Mouse (Mus musculus): ENCODE data around the gene Ccdc13.

DNA sequence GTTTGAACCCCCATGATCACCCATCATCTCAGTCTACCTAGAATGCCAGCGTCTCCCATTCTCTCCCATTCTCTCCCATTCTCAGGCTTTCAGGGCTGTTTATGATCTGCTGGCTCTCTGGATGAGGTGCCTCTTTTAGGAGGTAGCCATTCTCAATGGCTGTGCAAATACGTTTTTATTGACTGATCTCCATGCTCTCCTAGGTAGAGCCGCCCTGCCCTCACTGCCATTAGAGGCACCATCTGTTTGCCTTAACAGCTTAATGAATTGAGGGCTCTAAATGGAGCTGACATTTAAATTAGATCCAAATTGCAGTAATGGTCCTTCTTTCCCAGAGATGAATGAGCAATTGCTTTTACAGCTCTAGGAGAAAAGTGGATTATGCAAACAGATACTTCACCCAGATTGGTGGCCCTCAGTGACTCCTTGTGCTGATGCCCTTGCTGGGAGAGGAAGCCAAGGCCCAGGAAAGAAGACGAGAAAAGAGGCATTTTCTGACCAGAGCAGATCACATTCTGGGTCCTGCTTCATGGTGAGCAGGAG is 30.8 kb upstream of the Ccdc13 start:
- TF ChIP-seq CTCF (IDR thresholded peaks at IDR 0.05; ENCODE audit: control insufficient read depth, insufficient read depth, insufficient read length) = no peak
- no peak for TF ChIP-seq MAX (IDR thresholded peaks at IDR 0.05)
- no peak for TF ChIP-seq CEBPB (IDR thresholded peaks at IDR 0.05; ENCODE audit: low read depth)
- TF ChIP-seq USF1 (IDR thresholded peaks at IDR 0.05; ENCODE audit: low read depth) = no peak
- no peak for TF ChIP-seq FOSL1 (IDR thresholded peaks at IDR 0.05; ENCODE audit: insufficient read depth, low read length, poor library complexity, severe bottlenecking)
- no peak for TF ChIP-seq MYOD1 (IDR thresholded peaks at IDR 0.05; ENCODE audit: control insufficient read depth, insufficient read length, low read depth)
